Mouse (Mus musculus): ENCODE results near the gene Mipep.

Mipep gene

DNA sequence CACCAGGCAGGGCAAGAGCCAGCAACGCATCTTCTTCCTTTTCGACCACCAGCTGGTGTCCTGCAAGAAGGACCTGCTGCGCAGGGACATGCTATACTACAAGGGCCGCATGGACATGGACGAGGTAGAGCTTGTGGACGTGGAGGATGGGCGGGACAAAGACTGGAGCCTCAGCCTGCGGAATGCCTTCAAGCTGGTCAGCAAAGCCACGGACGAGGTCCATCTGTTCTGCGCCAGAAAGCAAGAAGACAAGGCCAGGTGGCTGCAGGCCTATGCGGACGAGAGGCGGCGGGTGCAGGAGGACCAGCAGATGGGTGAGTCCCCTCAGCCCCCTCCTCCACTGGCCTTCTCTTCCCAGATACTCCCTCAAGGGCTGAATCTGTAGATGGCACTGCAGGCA is 28.1 kb upstream of the Mipep start:
- DNase-seq (ENCODE audit: extremely low spot score, low read depth, low spot score) = no peak

DNA sequence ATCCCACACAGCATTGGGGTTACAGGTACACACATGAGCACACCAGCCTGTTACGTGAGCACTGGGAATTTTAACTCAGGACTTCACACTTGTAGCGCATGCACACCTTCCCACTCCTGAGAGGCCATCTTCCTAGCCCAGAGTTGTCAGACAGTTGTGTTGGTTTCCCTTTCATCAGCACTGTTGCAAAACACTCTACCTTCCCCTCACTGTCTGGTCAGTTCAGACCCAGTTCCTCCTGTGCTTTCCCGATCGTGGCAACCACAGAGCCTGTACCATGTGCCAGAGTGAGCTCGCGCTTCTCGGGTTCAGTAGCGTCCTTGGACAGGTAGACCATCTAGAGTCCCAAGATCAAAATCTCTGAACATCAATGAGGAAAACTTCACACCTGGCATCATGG is 27.1 kb upstream of the Mipep start:
- DNase-seq (ENCODE audit: extremely low spot score, low read depth, low spot score) = no peak

DNA sequence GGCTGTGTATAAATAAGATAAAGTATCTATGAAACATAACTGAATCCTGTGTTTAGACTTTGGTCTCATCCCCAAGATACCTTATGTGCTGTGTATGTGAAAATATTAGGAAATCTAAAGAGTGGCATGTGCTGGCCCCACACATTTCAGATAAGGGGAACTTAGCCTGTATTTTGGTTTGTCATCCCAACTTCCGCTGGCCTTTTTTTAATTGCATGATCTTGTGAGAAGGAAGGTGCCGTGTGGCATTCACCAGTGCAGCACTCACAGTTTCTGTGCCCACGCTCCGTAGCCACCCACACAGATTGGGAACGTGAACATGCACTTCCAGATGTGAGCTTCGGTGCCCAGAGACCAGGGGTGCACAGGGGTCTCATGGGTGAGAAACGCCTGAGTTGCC is 26.7 kb upstream of the Mipep start:
- DNase-seq (ENCODE audit: extremely low spot score, low read depth, low spot score) = no peak

DNA sequence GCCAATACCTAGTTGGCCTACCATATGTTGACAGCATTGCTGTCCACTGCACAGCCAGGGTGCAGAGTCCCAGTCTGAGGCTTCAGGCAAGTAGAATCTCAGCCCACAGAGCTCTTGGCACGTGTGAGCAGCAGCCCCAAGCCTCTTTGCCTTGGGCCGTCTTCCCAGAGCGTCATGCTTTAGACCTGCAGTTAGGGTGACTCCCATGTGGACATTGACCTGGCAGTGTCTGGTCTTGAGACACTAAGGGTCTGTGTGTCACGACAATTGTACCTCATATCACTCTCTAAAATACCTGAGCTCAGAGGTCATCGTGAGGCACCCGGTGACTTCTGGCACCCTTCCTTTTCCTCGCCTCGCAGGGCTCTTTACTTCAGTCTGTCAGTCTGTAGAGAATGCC is 25.3 kb upstream of the Mipep start:
- DNase-seq (ENCODE audit: extremely low spot score, low read depth, low spot score) = no peak

DNA sequence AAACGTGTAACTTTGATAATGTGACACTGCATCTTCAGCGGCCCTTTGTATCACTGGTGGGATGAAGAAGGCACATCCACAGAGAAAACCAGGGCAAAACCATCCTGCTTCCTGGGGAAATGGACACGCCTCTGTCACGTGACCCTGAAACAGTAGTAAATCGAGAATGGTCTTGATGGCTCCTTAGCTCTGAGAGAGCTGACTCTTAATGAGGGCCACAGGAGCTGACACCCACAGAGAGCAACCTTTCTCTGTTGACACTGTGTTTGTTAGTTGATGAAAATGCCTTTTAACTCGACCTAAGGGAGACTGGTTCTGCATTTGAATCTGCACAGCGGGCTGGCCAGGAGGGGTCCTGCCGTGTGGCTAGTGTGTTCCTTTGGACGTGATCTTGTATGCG is 22.6 kb upstream of the Mipep start:
- no peak for DNase-seq (ENCODE audit: extremely low spot score, low read depth, low spot score)

DNA sequence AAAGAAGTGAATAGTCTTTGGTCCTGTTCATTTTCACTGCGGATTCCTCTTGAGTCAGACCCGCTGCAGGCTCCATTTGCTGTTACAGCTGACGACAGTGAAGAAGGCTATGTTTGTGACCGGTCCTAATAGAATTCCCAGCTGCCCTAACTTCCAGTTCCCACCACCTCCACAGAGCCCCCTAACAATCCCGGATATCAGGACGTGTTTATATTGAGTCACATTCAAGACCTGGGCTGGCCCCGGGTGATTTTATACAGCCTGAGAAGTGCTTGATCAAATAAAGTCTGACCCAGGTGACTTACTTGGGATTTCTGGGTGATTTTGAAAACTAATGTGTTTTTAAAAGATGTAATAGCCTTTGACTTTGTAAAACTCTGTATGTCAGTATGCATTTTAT is 21.6 kb upstream of the Mipep start:
- no peak for DNase-seq (ENCODE audit: extremely low spot score, low read depth, low spot score)

DNA sequence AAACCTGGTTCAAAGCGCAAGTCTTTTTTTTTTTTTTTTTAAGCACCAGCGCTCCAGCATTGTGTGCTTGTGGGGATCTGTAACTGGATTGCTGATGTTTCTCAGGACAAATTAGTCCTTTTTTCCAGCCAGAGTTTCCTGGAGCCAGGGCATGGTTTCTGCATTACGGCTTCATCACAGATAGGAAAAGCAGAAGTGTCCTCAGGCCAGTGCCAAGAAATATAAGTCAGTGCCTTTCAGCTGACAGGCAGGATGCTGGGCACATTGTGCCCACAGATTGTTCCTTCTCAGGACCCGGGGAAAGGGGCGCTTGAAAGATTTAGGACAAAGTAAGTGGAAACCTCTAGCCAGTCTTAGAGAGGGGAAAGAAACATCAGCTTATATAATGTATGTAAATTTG is 20.6 kb upstream of the Mipep start:
- no peak for DNase-seq (ENCODE audit: extremely low spot score, low read depth, low spot score)

DNA sequence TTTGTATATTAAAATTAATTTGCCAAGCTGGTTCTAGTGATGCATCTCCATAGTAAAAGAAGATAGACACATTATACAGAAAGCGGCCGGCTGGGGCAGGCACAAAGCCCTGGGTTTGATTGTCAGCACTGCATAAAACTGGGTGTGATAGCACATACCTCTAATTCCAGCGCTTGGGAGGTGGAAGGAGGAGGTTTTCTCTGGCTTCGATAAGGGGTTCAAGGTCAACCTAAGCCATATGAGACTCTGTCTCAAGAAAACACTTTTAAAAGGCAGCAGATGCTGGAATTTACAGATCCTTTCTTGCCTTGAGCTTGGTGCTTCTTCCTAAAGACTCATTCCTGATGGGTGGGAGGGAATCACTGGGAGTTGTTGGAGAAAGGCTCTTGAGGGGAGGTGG is 19.8 kb upstream of the Mipep start:
- DNase-seq (ENCODE audit: extremely low spot score, low read depth, low spot score) = no peak

DNA sequence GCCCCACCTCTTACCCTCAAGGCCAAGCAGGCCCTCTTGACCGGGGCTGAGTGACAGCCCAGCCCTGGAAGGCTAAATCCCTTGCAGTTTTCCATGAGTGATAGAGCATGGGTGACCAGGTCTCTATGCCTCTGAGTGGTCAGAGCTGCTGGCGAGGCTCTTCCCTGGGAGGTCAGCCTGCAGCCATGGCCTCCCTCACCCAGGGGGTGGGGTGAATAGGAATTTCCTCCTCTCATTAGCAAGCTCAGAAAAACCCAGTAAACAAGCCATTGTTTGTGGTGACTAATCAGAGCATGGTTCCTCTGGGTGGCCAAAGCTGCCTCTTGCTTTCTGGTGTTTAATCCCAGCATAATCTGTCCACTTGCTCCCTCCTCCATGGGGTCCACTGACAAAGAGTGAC is 19.3 kb upstream of the Mipep start:
- DNase-seq (ENCODE audit: extremely low spot score, low read depth, low spot score) = no peak

DNA sequence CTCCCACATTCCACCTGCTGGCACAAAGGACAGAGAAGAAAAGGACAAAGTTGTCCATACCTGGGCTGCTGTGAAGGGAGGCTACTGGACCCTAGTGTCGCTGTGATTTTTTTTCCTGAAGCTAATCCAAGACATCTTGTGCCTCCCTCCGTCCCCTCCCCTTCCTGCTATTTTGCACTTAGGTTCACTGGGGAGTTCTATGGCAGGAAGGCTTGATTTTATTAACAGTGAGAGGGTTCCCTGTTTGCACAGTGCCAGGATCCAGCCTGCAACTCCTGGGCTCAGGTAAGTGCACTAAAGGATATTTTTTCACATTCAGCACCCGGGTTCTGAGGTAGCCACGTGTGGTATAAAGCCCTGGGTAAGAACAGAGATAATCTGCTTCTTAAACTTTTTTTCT is 16.5 kb upstream of the Mipep start, which contains the start of gene C1qtnf9:
TSS of gene C1qtnf9 (plus strand) at position 251 of the 400 bp plus-strand sequence.
- DNase-seq (ENCODE audit: extremely low spot score, low read depth, low spot score) = no peak

DNA sequence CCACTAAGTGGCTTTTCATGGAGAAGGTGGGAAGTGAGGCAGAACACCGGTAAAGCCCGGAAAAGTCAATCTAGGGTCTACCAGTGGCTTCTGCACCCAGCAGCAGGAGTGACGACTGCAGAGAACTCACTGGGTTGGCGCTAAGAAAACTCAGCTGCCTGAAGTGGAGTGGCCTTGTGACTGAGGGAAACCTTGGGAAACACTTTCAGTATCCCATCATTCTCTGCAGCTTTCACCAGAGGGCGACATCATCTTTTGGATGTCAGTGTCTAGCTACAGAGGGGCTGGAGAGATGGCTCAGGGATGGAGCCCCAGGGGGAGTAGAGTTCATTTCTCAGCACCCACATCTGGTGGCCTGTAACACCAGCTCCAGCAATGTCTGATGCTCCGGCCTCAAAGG is 15.0 kb upstream of the Mipep start:
- no peak for DNase-seq (ENCODE audit: extremely low spot score, low read depth, low spot score)

DNA sequence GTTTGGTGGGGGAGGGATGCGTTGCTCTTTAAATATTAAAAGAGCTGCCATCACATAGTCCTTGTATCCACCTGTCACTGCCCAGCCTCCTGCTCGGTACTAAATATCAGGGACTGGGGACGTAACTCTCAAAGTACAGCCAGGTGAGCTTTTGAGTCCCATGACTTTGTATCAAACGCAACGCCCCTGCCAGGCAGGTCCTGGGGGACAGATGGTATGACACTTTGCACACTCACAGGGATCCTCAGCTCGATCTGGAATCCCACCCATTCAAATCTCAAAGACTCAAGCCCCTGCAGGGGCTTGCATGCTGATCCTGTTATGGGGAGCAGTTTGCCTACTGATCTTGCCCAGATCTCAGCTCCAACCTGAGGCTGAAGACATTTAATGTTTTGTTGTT is 13.8 kb upstream of the Mipep start:
- DNase-seq (ENCODE audit: extremely low spot score, low read depth, low spot score) = no peak

DNA sequence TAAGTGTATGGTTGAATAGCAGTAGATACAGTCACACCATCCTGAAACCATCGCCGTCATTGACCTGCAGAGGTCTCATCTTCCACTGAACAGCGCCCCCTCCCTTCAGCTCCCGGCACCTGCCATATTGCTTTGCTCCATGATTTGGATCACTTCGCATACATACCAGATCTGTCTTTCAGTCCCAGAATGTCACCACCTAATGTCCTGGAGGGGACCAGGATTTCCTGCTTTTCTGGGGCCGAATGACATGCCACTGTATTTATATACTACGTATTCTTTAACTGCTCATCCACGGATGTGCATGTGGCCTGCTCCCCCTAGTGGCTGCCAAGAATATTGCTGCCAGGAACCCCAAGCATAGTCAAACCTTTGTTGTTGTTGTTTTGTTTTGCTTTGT is 13.3 kb upstream of the Mipep start:
- peak; percentile 35 for DNase-seq (ENCODE audit: extremely low spot score, low read depth, low spot score)

DNA sequence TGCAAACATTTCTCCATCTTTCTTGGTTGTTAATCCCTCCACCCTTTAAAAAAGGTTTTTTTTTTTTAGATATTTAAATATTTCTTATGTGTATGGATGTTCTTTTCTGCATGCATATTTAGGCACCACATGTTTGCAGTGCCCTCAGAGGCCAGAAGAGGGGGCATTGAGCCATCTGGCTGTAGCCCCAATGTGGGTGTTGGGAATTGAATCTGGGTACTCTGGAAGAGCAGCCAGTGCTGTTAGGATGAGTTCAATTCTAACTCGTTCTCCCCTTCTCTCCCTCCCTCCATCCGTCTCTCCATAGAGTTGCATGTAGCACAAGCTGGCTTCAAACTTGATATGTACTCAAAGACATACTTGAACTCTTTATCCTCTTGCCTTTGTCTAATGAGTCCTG is 10.9 kb upstream of the Mipep start:
- no peak for DNase-seq (ENCODE audit: extremely low spot score, low read depth, low spot score)

DNA sequence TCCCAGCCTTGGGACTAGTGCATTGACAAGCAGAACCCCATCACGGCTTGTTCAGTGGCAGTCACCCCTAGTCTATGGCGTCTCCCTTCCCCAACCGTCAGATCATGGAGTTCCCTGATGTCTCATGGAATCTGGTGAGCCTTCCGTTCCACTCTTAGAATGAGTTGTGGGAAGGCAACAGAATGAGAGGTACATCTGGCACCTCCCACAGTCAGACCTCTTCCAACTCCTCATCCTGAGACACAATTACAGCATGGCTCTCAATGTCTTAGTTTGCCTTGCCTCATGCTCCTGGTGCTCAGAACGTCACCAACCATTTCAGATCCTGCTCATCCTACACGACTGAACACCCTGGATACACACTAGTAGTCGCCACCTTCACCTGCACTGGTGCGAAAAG is 7.9 kb upstream of the Mipep start:
- DNase-seq (ENCODE audit: extremely low spot score, low read depth, low spot score) = no peak

DNA sequence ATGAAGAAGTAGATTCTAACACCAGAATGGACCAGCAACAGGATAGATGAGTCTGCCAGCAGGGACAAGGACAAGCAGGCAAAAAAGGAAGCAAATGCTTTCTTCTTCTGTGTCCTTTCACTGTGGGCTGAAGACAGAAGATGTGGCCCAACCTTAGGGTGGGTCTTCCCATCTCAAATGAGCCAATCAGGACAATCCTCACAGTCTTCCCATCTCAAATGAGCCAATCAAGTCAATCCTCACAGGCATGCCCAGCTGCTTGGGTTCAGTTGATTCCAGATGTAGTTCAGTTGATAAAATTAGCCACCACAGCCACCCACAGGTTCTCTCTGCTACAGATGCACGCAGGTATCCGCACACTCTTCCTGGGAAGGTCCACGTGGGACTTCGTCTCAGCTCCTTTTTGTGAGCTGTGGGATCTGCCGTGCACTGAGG is 6.9 kb upstream of the Mipep start:
- no peak for DNase-seq (ENCODE audit: extremely low spot score, low read depth, low spot score)

DNA sequence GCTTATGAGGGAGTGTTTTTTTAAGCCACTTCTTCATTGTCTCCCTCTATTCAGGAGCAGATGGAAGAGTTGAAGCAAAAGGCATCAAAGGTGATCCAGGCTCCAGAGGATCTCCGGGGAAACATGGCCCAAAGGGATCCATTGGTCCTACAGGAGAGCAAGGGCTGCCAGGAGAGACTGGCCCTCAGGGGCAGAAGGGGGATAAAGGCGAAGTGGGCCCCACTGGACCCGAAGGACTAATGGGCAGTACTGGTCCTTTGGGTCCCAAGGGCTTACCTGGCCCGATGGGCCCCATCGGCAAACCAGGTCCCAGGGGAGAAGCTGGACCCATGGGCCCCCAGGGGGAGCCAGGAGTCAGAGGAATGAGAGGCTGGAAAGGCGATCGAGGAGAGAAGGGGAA is 5.2 kb upstream of the Mipep start:
- no peak for DNase-seq (ENCODE audit: extremely low spot score, low read depth, low spot score)

DNA sequence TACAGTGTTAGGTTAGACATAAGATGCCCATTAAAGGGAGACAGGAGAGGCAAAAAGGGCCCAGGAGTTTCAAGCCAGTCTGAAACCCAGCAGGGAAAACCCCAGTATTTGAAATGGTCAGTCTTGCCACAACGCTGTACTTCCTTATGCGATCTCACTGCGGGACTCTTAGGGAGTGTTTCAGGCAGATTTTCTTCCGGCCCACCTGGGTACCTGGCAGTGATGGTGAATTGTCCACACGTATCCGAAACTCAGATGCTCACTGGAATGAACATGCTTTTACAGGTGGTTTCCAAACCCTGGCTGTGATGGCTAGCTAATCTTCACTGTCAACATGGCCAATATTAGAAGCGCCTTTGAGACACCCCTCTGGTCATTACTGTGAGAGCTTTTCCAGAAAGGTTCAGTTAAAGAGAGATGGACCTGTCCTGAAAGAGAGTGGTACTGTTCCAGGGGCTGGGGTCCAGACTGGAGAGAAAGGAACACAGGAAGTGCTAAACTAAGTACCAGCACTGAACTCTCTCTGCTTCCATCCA is 2.2 kb upstream of the Mipep start:
- no peak for DNase-seq (ENCODE audit: extremely low spot score, low read depth, low spot score)

DNA sequence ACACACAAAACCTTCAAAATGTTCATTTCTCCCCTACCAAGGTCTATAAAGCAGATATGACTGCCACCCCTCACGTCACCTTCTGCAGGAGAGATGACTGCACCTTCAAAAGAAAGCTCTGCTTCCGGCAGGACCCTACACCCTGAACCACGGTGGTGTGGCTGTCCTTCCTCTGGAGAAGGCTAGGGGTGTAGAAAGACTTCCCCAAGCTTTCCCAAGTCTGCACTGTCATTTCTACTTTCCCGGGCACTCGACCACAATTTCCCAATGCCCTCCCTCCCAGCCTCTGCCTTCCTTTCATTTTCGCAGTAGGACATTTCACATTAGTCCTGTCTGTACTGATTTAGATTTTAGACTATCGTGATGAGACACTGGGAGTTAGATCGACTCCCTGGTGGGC is 1.2 kb upstream of the Mipep start:
- no peak for DNase-seq (ENCODE audit: extremely low spot score, low read depth, low spot score)

DNA sequence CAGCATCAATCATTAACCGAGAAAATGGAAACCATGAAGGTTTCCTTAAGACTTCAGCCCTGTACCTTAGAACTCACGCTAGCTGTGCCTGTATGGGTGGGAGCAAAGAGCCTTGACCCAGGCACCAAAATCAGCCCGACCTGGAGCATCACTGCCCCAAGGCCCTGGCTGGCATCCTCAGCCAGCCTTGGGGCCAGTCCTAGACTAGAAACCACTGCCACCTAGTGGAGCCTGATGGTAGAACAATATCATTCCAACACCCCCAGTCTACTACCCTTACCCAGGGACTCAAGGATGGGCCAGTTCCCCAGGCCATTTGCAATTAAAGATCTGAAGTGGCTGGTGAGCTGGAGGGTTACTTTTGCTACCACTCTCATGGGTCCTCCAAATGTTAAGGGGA is 5.7 kb downstream of the Mipep start:
- DNase-seq (ENCODE audit: extremely low spot score, low read depth, low spot score) = peak; percentile 28

DNA sequence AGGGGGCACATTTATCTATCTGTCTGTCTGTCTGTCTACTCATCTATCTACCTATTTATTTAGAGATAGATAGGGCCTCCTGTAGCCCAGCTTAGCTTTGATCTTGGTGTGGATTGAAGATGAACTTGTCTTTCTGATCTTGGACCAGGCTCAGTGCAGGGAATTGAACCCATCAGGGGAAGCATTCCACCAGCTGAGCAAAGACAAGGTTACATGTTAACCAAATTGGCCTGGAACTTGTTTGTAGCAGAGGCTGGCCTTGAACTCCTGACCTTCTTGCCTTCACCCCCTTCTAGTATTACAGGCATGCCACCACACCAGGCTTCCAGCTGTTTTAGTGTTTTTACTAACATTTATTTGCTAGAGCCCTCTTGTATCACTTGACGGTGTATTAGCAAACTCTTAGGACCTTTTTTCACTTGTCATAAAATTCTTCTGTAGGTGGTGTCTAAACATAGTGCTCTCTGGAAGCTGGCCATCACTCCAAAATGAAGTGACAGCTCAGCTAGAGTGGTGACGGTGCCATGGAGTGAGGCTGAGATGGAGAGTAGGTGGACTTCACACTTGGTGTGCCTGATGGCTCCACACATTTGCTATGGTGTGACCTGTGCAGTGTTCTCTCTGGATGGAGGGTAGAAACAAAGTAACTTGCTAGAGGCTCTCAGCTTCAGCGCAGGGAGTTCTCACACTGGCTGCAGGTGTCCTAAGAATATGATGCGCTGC is 12.4 kb downstream of the Mipep start:
- no peak for DNase-seq (ENCODE audit: extremely low spot score, low read depth, low spot score)

DNA sequence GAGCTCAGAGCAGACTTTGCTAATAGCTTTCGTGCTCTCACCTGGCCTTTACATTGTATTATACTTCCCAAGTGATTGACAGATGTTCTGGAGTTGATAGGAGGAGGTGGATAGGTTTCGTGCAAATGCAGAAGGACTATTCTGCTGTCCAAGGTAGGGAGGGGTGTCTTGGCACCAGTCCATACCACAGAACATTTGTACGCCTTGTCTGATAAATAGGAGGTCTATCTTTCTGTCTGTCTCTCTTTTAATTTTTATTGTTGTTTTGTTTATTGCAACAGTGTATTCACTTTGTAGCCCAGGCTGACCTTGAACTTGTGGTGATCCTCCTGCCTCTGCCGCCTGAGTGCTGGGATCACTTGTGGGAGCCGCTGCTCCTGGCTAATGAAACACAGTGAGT is 13.2 kb downstream of the Mipep start:
- no peak for DNase-seq (ENCODE audit: extremely low spot score, low read depth, low spot score)

DNA sequence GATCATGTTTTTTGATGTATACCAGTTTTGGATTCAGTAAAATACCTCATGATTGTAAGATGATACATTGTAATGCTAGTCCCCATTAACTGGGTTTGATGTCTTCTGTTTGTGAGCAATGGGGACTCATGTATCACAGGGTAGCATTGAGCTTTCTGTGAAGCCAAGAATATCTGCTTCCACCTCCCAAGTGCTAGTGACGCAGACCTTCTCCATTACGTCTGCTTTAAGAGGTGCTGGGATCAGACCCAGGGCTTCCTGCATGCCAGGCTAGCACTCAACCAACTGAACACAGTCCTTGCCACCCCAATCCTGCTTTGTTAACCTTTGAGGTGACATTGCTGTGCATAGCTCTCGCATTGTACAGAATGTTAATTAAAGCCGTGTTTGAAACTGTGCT is 14.3 kb downstream of the Mipep start:
- no peak for DNase-seq (ENCODE audit: extremely low spot score, low read depth, low spot score)

Data from hindlimb bud, embryonic 11.5 days (tissue).